Mouse (Mus musculus): ENCODE results near the gene Ildr1.

Ildr1 gene

DNA sequence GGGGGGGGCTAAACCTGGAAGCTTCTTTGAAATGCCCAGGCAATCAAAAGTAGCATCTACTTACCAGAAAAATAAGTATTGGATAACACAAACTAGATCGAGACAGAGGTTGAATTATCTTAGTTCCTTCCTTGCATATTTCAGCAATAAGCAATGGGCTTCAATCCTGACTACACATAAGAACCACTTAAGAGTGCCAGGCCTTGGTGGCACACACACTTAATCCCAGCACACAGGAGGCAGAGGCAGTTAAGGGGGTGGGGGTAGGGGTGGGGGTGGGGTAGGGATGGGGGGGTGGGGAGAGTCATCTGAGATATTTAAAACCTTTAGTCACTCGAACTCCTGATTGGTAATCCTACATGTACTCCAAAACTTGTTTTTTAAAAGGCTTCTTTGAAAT lies 77.5 kb downstream of the Ildr1 start:
- no peak for DNase-seq (ENCODE audit: low read depth, low spot score)

DNA sequence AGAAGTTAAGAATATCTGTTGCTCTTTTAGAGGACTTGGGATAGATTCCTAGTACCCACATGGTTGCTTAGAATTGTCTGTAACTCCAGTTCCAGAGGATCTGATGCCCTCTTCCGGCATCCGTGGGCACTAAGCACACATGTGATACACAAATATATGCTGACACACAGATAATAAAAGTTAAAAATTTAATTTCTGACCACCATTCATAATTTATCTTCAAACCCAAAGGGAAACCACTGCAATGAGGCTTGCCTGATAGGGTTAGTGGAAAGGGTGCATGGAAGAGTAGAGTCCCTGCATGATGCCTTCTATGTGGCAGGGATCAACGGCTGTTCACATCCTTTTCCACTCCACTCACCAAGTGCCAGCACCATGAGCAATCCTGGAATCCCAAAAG lies 77.9 kb downstream of the Ildr1 start:
- no peak for DNase-seq (ENCODE audit: low read depth, low spot score)

GRCm38 (mm10) chr16:36772996-36773395 lies 79.2 kb downstream of the Ildr1 start:
- DNase-seq (ENCODE audit: low read depth, low spot score): no peak

DNA sequence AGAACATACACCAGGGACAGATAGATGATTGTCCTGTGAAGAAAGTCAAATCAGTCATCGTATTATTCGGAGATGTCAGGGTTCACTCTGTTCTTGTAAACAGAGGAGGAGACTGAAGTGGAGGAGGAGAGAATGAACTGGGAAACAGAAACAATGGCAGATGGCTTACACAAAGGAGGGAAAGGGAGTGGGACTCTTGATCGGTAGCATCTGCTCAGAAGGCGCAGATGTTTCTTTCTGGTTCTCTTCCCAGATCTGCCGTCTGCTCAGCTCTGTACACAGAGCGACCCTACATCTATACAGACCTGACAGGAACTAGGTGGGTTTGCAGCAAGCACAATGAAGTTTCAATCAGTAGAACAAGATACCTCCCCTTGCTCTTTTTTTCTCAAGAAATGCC lies 81.9 kb downstream of the Ildr1 start:
- no peak for DNase-seq (ENCODE audit: low read depth, low spot score)
